Mouse (Mus musculus): ENCODE measurements around the gene Phrf1.
A peak's percentile ranks its signal among the peaks of the same experiment; 100 is the strongest.

The Phrf1 gene

DNA sequence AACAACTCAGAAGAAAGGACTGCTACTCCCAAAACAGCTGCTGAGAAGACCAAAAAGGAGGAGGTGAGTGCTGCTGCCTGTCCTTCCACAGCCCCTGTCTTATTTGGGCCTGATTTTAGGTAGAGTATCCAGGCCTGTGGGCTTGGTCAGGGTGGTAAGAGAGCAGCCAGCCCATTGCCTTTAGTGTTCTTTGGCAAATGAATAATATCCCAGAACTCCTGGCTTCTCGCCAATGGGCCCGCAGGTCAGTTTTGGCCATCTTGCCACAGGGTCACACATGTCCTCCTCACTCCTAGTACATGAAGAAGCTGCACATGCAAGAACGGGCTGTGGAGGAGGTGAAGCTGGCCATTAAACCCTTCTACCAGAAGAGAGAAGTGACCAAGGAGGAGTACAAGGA, 32.9 kb downstream of the Phrf1 start:
- no peak for DNase-seq

DNA sequence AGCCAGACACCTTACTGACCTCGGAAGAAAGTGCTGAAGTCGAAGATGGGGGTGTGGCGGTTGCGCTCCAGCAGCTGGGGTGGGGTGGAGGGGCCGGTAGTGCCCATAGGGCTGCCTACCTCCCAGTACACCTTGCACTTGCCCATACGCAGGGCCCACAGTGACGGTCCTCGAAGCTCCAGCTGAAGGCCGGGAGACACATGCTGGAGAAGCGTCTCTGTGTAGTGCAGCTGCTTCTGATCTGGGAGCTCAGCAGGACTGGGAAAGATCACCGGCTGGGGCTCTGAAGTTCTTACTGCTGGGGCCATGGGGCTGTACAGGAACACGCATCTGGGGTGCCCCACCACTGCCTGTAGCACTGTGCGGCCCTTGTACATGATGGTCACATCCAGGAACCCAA, 35.1 kb downstream of the Phrf1 start:
- DNase-seq = no peak

DNA sequence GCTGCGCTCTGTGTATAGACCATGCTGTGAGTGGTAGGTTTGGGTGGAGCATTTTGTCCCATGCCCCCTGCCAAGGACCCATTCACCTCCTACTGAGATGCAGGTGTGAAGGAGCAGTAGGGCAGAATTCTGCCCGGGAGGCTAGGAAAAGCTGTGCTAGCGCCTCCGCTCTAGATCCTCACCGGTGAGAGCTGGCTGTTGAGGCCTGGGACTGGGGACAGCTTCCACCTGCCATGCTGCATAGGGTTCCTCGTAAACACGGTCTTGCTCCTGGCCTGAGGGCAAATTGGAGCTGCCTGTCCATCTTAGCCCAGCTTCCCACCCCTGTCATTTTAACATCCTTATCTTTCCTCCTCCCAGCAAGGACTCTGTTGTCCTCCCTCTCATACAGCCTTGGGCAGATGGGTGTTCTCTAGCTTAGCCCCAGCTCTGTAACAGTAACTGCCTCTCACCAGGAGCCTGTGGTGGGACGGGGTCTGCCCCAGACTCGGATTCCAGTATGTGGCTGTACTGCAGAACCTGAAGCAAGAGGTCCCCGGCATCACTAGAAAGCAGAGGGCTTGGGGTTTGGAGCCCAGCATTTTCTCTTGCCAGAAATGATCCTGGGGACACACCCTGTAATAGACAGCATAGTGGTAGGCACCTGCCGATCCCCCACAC, 35.6 kb downstream of the Phrf1 start:
- DNase-seq = no peak

GRCm38 (mm10) chr7:141264761-141265410, 36.3 kb downstream of the Phrf1 start:
- DNase-seq = peak; percentile 48 to 59

GRCm38 (mm10) chr7:141265411-141265738, 36.8 kb downstream of the Phrf1 start:
- no peak for DNase-seq

DNA sequence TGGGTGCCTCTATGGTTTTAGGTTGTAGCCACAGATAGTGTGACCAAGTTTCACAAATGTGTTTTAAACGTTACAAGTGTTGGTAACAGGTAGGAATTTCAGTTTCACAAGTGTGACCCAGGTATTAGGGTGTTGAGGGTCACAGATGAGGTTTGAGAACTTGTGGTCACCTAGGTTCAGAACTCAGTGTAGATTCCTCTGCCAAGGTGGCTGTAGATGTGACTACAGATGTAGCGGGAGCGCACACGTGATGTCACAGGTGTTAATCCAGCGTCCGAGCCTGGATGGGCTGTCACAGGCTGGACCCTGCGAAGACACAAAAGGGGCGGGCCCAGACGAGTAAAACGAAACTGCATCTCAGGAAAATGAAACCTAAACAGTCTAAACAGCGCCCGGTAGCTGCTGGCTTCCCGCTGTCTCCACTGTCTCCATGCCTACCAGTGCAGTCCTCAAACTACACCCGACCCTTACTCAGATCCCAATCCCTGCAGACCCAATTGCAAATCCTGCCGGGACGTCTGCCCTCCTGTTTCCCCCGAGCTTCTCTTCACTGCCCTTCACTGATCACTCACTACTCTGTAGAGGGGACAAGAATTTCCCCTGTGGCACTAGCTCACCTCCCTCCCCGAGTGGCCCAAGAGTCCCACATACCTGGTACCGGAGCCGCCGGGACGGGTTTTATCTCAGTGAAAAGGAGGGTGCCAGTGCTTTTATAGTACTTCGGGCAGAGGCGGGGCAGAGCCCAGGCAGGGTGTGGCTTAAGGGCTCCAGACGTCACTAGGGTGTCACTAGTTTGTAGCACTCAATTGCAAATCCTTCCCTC, 37.4 kb downstream of the Phrf1 start, which contains the start of gene Irf7:
Irf7 (minus strand) TSS at position 743 of the 823 bp plus-strand sequence.
- DNase-seq = peak; percentile 61 to 69

DNA sequence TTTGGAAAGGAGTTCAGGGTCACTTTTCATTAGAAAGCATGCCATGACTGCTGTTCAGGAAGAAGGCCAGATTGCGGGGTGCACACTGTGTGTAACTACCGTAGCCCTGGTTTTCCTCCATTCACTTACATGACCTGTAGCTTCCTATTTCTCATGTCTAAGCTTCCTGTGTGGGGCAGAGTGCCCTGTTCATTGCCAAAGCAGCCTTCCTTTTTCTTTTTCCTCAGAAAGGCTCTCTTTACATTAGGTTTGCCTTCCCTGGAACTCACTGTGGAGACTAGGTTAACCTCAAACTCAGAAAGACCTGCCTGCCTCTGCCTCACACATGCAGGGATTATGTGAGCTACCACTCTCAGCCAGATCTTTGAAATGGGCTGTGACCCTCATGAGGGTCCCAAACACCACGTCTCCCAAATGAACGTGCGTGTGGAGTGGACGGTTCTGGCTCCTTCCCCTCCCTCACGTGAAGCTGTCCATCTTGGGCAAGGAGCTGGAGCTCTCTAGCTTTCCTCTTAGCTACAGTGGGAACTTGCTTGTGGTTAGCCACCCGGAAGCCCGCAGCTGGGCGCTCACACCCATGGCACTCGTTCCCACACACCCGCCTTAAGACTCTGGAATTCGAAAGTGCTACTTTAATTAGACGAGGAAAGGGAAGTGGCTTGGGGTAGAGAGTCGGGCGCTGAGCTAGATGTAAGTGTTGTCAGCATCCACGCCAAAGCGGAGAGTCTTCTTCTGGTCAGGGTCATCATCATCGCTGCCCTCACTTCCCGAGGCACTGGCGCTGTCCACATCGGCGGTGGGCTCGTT, 40.1 kb downstream of the Phrf1 start:
- peak in 1 of 2 experiments; percentile 31 for DNase-seq

DNA sequence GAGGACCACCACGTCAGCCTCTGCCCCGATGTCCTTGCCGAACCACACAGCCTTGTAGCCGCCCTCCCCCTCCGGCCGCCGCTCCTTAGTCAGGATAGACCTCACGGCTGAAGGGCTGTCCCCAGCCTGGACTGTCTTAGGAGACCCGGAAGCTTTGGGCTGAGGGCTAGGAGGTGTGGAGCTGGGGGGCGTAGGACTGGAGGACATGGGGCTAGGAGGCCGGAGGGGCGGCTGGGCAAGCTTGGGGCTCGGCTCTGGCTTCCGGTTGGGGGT, 40.6 kb downstream of the Phrf1 start:
- DNase-seq = no peak

- DNase-seq = no peak
Measured at GRCm38 (mm10) chr7:141270631-141271030, 42.0 kb downstream of the Phrf1 start.

DNA sequence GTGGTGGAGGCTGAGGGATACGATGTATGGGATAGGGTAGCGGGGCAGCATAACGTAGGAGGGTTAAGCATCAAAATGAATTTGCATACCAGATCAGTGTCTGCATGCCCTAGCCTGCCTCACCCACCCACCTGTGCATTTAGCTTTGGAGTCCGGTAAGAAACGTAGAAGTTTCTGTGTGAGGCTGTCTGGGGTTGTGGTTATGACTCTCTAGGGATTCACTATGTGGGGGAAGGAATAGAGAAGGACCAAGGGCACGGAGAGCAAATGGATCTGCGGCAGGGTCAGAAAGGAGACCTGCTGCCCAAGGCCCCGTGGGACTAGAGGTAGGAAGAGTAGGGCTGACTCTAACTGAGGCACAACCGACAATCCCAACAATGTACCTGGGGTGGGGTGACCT, 46.8 kb downstream of the Phrf1 start:
- DNase-seq = no peak

DNA sequence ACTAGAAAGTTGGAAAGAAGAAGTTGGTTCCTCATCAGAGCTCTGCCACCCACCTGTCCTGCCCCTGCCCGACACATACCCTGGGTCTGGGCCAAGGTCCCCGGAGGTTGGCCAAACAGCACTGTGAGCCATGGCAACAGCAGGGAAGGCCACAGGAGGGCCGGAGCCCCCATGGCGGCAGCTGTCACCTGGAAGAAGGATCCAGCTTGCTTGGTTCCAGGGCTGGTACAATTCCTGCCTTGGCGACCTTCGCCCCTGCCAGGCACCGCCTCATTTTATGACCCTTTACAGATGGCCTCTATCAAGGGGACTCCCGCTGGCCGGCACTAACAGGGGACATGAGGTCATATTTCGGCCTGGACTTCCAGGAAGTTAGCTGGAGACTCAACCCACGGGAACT, 48.0 kb downstream of the Phrf1 start, which contains the start of gene Cdhr5:
Cdhr5 (minus strand) TSS at position 241 of the 400 bp plus-strand sequence.
- DNase-seq = peak in 1 of 2 experiments; percentile 17

DNA sequence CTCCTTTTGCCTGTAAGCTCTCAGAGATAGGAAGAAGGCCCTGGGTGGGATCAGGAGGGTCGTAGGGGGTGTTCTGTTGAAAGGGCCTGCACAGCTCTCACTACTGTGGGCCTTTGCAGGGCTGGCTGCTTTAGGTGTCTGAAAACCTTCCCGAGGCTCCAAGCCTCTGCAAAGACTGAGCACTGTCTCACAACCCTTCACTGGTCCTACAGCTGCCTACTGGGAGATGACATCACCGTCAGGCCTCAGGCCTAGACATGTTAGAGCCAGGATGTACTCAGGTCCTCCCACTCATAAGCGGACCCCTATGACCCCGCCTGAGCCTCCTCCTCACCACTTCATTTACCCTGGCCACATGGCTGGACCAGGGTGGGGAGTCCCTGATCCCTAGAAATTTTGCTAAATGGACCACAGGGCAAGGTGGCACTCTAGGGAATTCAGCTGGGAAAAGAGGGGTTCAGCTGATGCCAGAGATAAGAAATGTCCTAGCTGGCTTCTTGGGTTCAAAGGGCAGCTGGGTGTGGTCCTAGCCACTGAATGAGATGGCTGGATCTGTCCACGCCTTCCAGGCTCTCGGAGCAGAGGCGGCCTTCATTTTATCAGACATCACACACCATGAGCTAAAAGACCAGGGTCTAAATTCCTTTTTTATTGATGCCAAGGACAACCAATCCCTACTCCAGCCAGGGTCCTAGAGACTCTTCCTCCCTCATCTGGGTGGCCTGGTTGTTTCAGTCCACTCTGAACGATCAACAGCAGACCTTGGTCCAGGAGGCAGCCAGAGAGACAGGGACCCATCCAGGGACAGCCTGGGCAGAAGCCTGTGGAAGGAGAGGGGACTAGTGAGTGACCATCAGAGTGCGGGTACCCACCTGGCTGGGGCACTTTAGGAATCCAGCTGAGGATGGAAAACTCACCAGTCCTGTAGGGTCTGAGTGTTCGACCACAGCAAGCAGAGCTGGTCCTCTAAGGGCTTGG, 49.4 kb downstream of the Phrf1 start:
- DNase-seq = no peak

DNA sequence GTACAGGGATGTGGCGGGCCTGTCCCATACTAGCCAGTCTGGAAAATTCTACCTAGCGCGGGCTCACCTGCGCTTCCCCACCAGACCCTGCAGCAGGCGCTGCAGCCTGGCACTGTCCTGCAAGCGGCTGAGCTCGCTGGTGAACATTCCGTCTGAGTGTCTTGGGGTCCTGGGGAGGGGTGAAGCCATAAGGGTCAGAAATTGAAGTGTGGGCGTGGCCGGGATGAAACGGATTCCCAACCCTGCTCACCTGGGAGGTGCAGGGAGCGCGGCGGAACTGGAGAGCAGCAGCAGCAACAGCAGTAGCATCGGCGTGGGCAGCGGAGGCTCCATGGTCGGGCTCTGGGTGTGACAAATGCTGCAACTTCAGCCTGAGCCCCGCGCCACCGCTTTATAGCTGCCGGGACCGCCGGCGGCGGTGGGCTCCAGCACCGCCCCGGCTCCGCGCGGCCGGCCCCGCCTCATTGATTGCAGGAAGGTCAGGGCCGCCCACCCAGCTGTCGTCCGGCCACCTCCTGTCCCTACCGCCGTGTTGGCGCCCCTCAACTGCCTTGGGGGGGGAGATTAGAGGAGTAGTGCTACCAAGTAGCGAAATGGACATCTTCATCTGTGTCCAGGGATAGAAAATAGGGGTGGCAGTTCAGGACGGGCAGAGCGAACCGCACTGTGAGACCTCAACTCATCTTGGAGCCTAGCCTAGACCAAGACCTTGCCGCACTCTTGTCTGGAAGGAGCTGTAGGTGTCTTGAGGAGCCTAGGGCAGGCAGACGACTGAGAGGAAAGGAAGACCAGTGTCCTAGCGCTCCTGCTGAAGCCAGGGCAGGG, 50.4 kb downstream of the Phrf1 start, which contains the start of gene Sct:
Sct (minus strand) TSS at position 368 of the 825 bp plus-strand sequence.
- no peak for DNase-seq

DNA sequence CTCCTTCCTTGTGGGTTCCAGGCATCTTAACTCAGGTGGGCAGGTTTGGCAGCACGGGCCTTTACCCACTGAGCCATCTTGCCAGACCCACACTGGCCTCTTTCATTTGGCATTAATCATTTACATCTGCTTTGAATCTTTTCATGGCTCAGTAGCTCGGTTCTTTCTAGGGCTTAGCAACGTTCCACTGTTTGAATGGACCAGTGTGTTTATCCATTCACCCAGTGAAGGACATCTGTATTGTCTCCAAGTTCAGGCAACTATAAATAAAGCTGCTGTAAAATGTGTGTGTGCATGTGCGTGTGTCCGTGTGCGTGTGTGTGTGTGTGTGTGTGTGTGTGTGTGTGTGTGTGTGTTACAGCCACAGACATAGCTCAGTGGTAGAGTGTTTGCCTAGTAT, 52.9 kb downstream of the Phrf1 start:
- DNase-seq = no peak

- DNase-seq = no peak
Measured at GRCm38 (mm10) chr7:141282756-141283155, 54.2 kb downstream of the Phrf1 start.

DNA sequence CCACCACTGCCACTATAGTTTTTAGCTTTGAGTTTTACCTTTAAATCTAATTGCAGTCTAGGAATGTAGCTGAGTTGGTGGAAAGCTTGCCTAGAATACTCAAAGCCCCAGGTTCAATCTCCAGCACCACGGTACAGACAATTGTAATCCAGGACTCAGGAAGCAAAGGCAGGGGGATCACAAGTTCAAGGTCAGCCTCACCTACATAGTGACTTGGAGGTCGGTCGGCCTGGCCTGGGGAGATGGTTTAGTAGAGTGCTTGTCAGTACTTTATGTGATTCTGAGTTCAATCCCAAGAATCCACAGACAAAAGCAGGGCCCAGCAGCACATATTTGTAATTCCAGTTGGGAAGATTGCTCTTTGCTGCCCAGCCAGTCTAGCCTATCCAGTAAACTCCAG, 59.5 kb downstream of the Phrf1 start:
- no peak for DNase-seq

GRCm38 (mm10) chr7:141291921-141292582, 63.5 kb downstream of the Phrf1 start, which contains the start of gene Drd4:
TSS of gene Drd4 (plus strand) at chr7:141292006.
- no peak for DNase-seq

GRCm38 (mm10) chr7:141292583-141293388, 64.2 kb downstream of the Phrf1 start:
- no peak for DNase-seq

- DNase-seq = peak in 1 of 2 experiments; percentile 17
Measured at GRCm38 (mm10) chr7:141293852-141294471, 65.4 kb downstream of the Phrf1 start.

All from spleen, adult 18-20 months (tissue).